Mouse (Mus musculus): Measurements from ENCODE around the gene Efna2. TPM values are rescaled to one million over a fixed set of nuclear protein-coding genes. Genes with fewer than 3 reads are reported as not detected.
"Not testable (repeated sequence)": the region's sequence is repeated elsewhere in the genome, so short reads cannot be mapped to it uniquely, and the experiment has no call there.

Efna2 gene
- total RNA-seq, 2 experiments from 2014 or later = 0.80 TPM; not detected in 1

DNA sequence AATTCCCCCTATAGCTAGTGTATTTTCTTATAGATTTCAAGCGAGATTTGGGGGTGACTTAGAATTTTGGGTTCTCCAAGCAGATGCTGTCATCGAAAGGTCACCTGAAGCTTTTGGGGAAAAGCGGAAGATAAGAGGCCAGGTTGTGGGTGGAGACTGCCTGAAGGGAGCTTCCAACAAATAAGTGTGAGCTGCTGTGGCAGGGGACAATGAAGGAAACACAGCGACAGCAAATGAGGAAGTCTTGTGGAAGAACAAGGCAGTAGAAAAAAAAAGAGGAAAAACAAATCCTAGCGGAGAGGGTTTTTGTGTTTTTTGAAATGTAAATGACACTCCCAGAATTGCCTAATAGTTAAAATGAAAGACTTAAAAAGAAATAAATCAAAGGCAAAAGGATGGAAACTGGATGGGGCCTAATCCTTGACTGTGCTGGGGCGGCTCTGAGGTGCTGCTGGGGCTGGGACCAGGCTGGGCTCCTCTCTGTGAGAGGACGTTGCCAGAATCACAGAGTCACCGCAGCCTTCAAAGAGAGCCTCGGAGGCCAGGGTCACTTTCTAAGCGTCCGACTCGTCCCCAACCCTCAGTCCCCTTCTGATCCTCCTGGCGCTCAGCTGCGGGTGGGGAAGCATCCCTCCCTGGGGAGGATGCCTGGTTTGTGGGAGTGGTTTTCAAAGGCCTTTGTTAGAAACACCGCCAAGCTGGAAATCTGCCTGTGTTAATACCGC lies 35.9 kb downstream of the Efna2 start:
- ATAC-seq (replicated peaks; ENCODE audit: low FRiP score, low TSS enrichment, poor library complexity, severe bottlenecking) = no peak

DNA sequence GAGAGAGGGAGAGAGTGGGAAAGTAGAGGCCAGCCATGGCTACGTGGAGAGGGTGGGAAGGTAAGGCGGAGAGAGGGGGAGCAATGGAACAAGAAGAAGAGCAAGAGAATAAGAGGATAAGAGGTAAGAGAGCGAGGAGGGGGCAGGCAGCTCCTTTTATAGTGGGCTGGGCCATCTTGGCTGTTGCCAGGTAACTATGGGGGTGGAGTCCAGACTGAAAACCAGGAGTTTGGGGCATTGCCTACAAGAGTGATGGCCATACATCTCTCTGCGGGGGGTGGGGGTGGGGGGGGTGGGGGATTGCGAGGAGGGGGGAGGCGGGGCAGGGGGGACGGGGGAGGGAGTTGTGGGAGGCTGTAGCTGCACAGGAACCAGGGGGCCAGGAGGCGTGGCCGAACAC lies 41.4 kb downstream of the Efna2 start:
- ATAC-seq (replicated peaks; ENCODE audit: low FRiP score, low TSS enrichment, poor library complexity, severe bottlenecking) = no peak

DNA sequence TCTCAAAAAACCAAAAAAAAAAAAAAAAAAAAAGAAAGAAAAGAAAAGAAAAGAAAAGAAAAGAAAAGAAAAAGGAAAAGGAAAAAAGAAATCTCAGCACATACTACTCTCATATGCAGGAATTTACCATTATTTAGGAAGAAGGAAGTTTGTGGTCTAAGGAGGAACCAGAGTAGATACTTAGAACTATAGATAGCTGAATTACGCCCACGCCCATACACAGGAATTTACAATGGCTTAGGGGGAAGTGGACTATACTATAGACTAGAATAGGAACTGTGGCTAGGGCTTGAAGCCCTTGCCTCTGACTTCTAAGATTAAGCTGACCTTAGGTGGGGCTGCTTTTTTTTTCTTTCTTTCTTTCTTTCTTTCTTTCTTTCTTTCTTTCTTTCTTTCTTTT lies 43.9 kb downstream of the Efna2 start:
- ATAC-seq (replicated peaks; ENCODE audit: low FRiP score, low TSS enrichment, poor library complexity, severe bottlenecking) = not testable (repeated sequence)

DNA sequence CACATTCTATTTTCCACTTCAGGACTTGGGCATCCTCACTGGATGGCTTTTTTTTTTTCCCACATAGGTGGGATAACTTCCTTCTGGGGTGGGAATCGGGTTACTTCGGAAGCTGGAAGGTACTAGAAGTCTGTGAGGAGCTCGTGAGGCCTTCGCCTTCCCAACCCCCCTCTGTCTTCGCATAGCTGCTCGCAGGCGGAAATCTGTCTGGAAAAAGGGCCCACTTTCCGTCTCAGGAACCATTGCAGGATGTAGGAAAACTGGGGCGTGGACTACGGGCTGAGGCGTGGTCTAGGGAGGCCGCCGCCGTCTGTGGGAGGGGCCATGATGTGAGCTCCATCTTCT lies 46.8 kb downstream of the Efna2 start:
- no peak for ATAC-seq (replicated peaks; ENCODE audit: low FRiP score, low TSS enrichment, poor library complexity, severe bottlenecking)

DNA sequence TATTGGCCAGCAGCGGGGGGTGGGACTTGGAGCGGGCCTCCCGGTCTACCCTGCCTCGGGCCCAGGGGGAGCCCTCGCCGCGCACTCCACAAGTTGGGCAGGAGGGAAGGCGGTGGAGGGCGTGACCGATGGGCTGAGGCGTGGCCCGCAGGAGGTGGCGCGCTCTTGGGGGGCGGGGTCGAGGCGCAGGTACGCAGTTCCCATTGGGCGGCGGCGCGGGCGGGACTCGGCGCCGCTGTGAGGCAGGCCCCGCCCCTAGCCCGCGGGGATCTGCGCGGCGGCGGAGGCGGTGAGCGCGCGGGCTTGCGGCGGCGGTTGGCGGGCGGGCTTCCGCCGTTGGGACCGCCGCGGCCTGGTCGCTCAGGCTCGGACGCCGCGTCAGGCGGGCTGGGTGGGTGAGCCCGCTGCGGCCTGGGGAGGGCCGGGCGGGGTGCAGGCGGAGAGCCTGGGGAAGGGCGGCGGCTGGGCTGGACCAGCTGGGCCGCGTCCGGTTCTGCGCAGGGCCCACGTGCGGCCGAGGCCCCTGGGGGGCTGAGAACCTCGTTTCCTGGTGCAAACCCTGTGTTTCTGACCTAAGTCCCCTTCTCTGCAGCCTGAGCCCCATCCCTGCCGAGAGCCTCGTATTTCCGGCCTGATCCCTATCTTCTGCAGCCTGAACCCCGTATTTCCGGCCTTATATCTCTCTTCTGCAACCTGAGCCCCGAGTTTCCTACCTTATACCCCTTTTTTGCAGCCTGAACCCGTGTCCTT lies 47.3 kb downstream of the Efna2 start, which contains the start of gene Mum1:
Gene Mum1 (plus strand): TSS at position 19 of the 750 bp plus-strand sequence.
- peak; percentile 99 for ATAC-seq (replicated peaks; ENCODE audit: low FRiP score, low TSS enrichment, poor library complexity, severe bottlenecking)

DNA sequence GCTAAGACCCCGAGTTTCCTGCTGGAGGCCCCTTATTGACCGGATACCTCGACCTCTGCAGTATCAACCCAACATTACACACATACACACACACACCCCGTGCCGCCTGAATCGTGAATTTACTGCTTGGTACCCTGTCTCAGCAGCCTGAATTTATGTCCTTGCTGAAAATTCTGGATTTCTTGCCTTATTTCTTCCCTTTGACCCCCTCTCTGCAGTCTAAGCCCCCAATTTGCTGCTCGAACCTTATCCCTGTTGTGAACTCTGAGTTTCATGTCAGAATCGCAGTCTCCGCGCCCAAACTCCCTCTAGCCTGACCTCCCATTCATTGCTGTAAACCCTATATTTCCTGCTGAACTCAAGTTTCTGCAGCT lies 47.9 kb downstream of the Efna2 start:
- ATAC-seq (replicated peaks; ENCODE audit: low FRiP score, low TSS enrichment, poor library complexity, severe bottlenecking) = 0 out of 2 replicates have a peak, but pooled peaks have one; percentile 4

DNA sequence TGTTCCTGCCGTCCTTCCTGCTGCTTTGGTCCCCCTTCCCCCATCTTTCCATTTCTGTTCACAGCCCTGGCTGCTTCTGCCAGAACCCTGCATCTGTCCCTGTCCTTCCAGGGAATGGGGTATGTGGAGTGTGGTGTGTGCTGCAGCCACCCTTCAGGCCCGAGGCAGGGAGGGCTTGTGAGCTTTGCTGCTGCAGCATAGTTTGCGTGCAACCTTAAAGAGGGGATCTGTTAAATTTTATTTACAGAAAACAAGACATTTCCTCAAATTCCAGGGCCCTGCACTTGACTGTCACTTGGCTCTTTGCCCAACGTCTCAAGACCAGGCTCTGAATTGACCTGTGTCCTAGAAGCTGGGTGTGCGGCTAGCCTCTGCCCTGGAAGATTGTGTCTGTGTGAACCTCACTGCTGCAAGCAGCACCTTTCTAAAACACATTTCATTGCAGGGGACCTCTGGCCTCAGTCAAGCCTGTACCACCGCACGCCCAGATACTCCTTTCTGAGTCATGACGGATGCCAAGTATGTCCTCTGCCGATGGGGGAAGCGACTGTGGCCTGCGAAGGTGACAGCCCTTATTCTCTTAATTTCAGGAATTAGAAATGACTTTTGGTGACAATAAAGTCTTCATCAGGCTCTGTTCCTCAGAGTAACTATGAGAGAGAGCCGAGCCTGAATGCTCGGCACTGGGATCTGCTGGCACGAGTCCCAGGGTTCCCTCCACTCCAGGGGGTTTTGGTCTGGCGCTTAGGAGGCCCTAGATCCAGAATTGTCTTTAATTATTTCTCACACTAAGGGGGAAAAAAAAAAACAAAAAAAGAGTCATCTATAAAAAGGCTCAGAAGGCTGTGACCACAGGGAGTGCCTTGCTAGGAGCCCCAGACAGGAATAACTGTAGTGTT lies 48.8 kb downstream of the Efna2 start:
- no peak for ATAC-seq (replicated peaks; ENCODE audit: low FRiP score, low TSS enrichment, poor library complexity, severe bottlenecking)

DNA sequence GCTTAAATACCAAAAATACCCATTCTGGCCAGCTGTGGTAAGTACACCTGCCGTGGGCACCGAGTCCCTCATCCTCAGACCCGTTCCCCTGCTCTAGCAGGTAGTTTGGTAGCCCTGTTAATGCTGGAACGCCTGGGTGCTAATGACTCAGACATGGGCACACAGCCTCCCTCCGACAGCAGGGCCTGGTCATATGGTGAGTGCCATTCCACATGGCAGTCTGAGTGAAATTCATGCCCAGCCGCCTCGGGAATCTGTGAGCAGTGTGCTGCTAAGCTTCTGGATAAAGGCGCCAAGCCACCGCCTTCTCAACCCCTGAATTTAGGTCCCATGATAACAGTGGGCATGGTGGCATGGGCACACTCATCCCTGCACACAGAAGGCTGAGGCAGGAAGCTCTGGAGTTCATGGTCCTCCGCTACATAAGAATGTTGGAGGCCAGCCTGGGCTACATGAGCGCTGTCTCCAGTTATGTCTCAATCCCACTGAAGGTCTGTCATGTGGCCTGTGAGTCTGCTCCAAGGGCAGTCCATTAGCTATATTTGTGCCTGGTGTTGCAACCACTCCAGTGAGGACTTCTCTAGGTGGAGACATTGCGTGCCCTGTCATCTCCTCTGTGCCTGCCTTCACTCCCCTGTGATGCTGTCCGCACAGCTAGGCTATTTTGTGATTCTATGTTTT lies 57.0 kb downstream of the Efna2 start:
- ATAC-seq (replicated peaks; ENCODE audit: low FRiP score, low TSS enrichment, poor library complexity, severe bottlenecking) = no peak

DNA sequence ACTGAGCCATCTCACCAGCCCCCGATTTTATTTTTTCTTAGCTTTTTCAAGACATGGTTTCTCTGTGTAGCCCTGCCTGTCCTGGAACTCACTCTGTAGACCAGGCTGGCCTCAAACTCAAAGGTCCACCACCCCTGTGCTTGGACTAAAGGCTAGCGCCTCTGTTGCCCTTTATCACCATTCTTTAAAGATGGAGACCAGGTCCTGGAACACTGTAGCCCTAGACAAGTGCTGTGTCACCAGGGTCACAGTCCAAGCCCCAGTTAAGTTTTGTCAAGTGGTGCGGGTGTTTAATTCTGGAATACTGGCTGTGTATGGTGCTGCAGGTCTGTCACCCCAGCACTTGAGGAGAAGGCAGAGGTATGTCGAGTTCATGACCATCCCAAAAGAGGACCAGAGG lies 57.7 kb downstream of the Efna2 start:
- ATAC-seq (replicated peaks; ENCODE audit: low FRiP score, low TSS enrichment, poor library complexity, severe bottlenecking) = no peak

DNA sequence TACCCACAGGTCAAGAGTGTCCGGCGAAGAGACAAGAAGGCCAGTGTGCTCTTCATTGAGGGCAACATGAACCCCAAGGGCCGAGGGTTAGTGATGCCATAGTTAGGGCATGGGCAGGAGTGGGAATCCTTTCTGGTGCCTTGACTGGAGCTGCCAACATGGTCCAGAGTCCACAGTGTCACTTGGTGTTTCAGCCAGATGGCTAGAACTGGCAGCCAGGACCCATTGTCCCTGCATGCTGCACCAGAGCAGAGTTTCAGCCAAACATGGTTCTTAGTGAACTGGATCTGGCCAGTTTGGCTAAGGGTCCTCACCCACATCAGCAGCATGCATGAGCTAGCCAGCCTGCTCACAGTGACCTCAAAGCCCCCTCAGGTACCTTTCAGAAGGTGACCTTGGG lies 59.0 kb downstream of the Efna2 start:
- no peak for ATAC-seq (replicated peaks; ENCODE audit: low FRiP score, low TSS enrichment, poor library complexity, severe bottlenecking)

Other genes with a start within 250 kb of the Efna2 start
- 82.9 and 86.4 TPM in 2 replicates for gene Wdr18, start 219.3 kb upstream of the Efna2 start, total RNA-seq (2014; fragmentation: Nextera tagmentation)
- 23.4 and 24.8 TPM in 2 replicates for gene Wdr18, start 219.3 kb upstream of the Efna2 start, total RNA-seq (2017)
- not detected in 2 replicates for gene Grin3b, start 208.8 kb upstream of the Efna2 start, total RNA-seq (2014; fragmentation: Nextera tagmentation)
- gene Grin3b, start 208.8 kb upstream of the Efna2 start, total RNA-seq (2017) = not detected in 2 replicates
- 75.5 and 83.0 TPM in 2 replicates for gene Tmem259, start 195.2 kb upstream of the Efna2 start, total RNA-seq (2014; fragmentation: Nextera tagmentation)
- 47.3 and 63.9 TPM in 2 replicates for gene Tmem259, start 195.2 kb upstream of the Efna2 start, total RNA-seq (2017)
- 18.0 and 24.6 TPM in 2 replicates for gene Cnn2, start 190.9 kb upstream of the Efna2 start, total RNA-seq (2014; fragmentation: Nextera tagmentation)
- 13.8 and 25.6 TPM in 2 replicates for gene Cnn2, start 190.9 kb upstream of the Efna2 start, total RNA-seq (2017)
- gene Abca7, start 183.0 kb upstream of the Efna2 start, total RNA-seq (2014; fragmentation: Nextera tagmentation) = 27.0 and 32.9 TPM in 2 replicates
- gene Abca7, start 183.0 kb upstream of the Efna2 start, total RNA-seq (2017) = 11.0 and 12.1 TPM in 2 replicates
- gene Arhgap45, start 162.8 kb upstream of the Efna2 start, total RNA-seq (2014; fragmentation: Nextera tagmentation) = 76.2 and 103 TPM in 2 replicates
- gene Arhgap45, start 162.8 kb upstream of the Efna2 start, total RNA-seq (2017) = 52.8 and 64.4 TPM in 2 replicates
- 145 and 157 TPM in 2 replicates for gene Polr2e, start 139.7 kb upstream of the Efna2 start, total RNA-seq (2014; fragmentation: Nextera tagmentation)
- gene Polr2e, start 139.7 kb upstream of the Efna2 start, total RNA-seq (2017) = 142 and 150 TPM in 2 replicates
- 566 and 603 TPM in 2 replicates for gene Gpx4, start 132.3 kb upstream of the Efna2 start, total RNA-seq (2014; fragmentation: Nextera tagmentation)
- gene Gpx4, start 132.3 kb upstream of the Efna2 start, total RNA-seq (2017) = 483 and 498 TPM in 2 replicates
- 34.4 and 39.7 TPM in 2 replicates for gene Sbno2, start 73.9 kb upstream of the Efna2 start, total RNA-seq (2014; fragmentation: Nextera tagmentation)
- 12.1 and 12.9 TPM in 2 replicates for gene Sbno2, start 73.9 kb upstream of the Efna2 start, total RNA-seq (2017)
- gene Stk11, start 63.7 kb upstream of the Efna2 start, total RNA-seq (2014; fragmentation: Nextera tagmentation) = 152 and 213 TPM in 2 replicates
- 116 and 174 TPM in 2 replicates for gene Stk11, start 63.7 kb upstream of the Efna2 start, total RNA-seq (2017)
- 282 and 325 TPM in 2 replicates for gene Atp5d, start 40.9 kb upstream of the Efna2 start, total RNA-seq (2014; fragmentation: Nextera tagmentation)
- gene Atp5d, start 40.9 kb upstream of the Efna2 start, total RNA-seq (2017) = 29.3 and 49.3 TPM in 2 replicates
- gene Cbarp, start 38.6 kb upstream of the Efna2 start, total RNA-seq (2014; fragmentation: Nextera tagmentation) = 5.2 and 10.5 TPM in 2 replicates
- 3.7 TPM in 1 of 2 replicates, not detected in the other for gene Cbarp, start 38.6 kb upstream of the Efna2 start, total RNA-seq (2017)
- 30.9 and 34.0 TPM in 2 replicates for gene Midn, start 31.2 kb upstream of the Efna2 start, total RNA-seq (2014; fragmentation: Nextera tagmentation)
- 9.4 and 10.5 TPM in 2 replicates for gene Midn, start 31.2 kb upstream of the Efna2 start, total RNA-seq (2017)
- 31.5 and 44.0 TPM in 2 replicates for gene Cirbp, start 13.5 kb upstream of the Efna2 start, total RNA-seq (2014; fragmentation: Nextera tagmentation)
- 30.8 and 73.1 TPM in 2 replicates for gene Cirbp, start 13.5 kb upstream of the Efna2 start, total RNA-seq (2017)
- 14.2 and 22.9 TPM in 2 replicates for gene 1600002K03Rik, start 6.5 kb upstream of the Efna2 start, total RNA-seq (2014; fragmentation: Nextera tagmentation)
- 25.4 and 27.8 TPM in 2 replicates for gene 1600002K03Rik, start 6.5 kb upstream of the Efna2 start, total RNA-seq (2017)
- 60.8 and 124 TPM in 2 replicates for gene Mum1, start 47.0 kb downstream of the Efna2 start, total RNA-seq (2014; fragmentation: Nextera tagmentation)
- gene Mum1, start 47.0 kb downstream of the Efna2 start, total RNA-seq (2017) = 44.2 and 49.0 TPM in 2 replicates
- 196 and 302 TPM in 2 replicates for gene Ndufs7, start 69.6 kb downstream of the Efna2 start, total RNA-seq (2014; fragmentation: Nextera tagmentation)
- 103 and 168 TPM in 2 replicates for gene Ndufs7, start 69.6 kb downstream of the Efna2 start, total RNA-seq (2017)
- 1.2 and 1.7 TPM in 2 replicates for gene Gamt, start 81.5 kb downstream of the Efna2 start, total RNA-seq (2014; fragmentation: Nextera tagmentation)
- gene Gamt, start 81.5 kb downstream of the Efna2 start, total RNA-seq (2017) = 2.1 and 3.0 TPM in 2 replicates
- 152 and 163 TPM in 2 replicates for gene Dazap1, start 82.0 kb downstream of the Efna2 start, total RNA-seq (2014; fragmentation: Nextera tagmentation)
- gene Dazap1, start 82.0 kb downstream of the Efna2 start, total RNA-seq (2017) = 269 and 335 TPM in 2 replicates
- 4,307 and 4,493 TPM in 2 replicates for gene Rps15, start 113.0 kb downstream of the Efna2 start, total RNA-seq (2014; fragmentation: Nextera tagmentation)
- gene Rps15, start 113.0 kb downstream of the Efna2 start, total RNA-seq (2017) = 2,815 and 2,969 TPM in 2 replicates
- 0.07 TPM in 1 of 2 replicates, not detected in the other for gene Apc2, start 116.5 kb downstream of the Efna2 start, total RNA-seq (2014; fragmentation: Nextera tagmentation)
- not detected in 2 replicates for gene Apc2, start 116.5 kb downstream of the Efna2 start, total RNA-seq (2017)
- gene 2310011J03Rik, start 141.1 kb downstream of the Efna2 start, total RNA-seq (2014; fragmentation: Nextera tagmentation) = 34.1 and 50.4 TPM in 2 replicates
- 16.6 and 21.3 TPM in 2 replicates for gene 2310011J03Rik, start 141.1 kb downstream of the Efna2 start, total RNA-seq (2017)
- gene Pcsk4, start 150.0 kb downstream of the Efna2 start, total RNA-seq (2014; fragmentation: Nextera tagmentation) = 16.1 and 23.0 TPM in 2 replicates
- gene Pcsk4, start 150.0 kb downstream of the Efna2 start, total RNA-seq (2017) = 1.6 and 2.6 TPM in 2 replicates
- 23.1 and 23.7 TPM in 2 replicates for gene Reep6, start 150.5 kb downstream of the Efna2 start, total RNA-seq (2014; fragmentation: Nextera tagmentation)
- gene Reep6, start 150.5 kb downstream of the Efna2 start, total RNA-seq (2017) = 2.7 and 6.8 TPM in 2 replicates
- 1.5 and 3.3 TPM in 2 replicates for gene Adamtsl5, start 168.9 kb downstream of the Efna2 start, total RNA-seq (2014; fragmentation: Nextera tagmentation)
- 0.30 and 2.3 TPM in 2 replicates for gene Adamtsl5, start 168.9 kb downstream of the Efna2 start, total RNA-seq (2017)
- gene Plk5, start 177.0 kb downstream of the Efna2 start, total RNA-seq (2014; fragmentation: Nextera tagmentation) = 0.79 TPM in 1 of 2 replicates, not detected in the other
- gene Plk5, start 177.0 kb downstream of the Efna2 start, total RNA-seq (2017) = not detected in 2 replicates
- gene Mex3d, start 208.2 kb downstream of the Efna2 start, total RNA-seq (2014; fragmentation: Nextera tagmentation) = 8.0 and 9.1 TPM in 2 replicates
- 13.0 and 14.7 TPM in 2 replicates for gene Mex3d, start 208.2 kb downstream of the Efna2 start, total RNA-seq (2017)
- gene Mbd3, start 220.1 kb downstream of the Efna2 start, total RNA-seq (2014; fragmentation: Nextera tagmentation) = 105 and 113 TPM in 2 replicates
- 80.0 and 93.8 TPM in 2 replicates for gene Mbd3, start 220.1 kb downstream of the Efna2 start, total RNA-seq (2017)
- gene Uqcr11, start 227.3 kb downstream of the Efna2 start, total RNA-seq (2014; fragmentation: Nextera tagmentation) = 485 and 702 TPM in 2 replicates
- 241 and 254 TPM in 2 replicates for gene Uqcr11, start 227.3 kb downstream of the Efna2 start, total RNA-seq (2017)

All from megakaryocyte-erythroid progenitor cell, adult 5-6 weeks (primary cell).